Mouse (Mus musculus) kidney, embryonic 16.5 days (tissue): ENCODE results near the gene Clec16a. TPM values are rescaled to one million over a fixed set of nuclear protein-coding genes. Genes with fewer than 3 reads are reported as not detected.

ENCODE experiments used
- ATAC-seq: fragments of 200-750 bp; cut with Nextera tagmentation; 2 replicates; pipeline ENCODE4 v1.8.0; 2017; ENCODE audit warnings: moderate TSS enrichment; ENCODE audit not compliant: low FRiP score, low TSS enrichment
- H3K27ac ChIP-seq: fragments of 300-500 bp; sonication (generic); 2 replicates; pipeline ENCODE4 v1.5.1; 2014; ENCODE audit warnings: low read length
- H3K27me3 ChIP-seq: fragments of 300-500 bp; sonication (generic); 2 replicates; pipeline ENCODE4 v1.6.1; 2014; ENCODE audit warnings: low read length, control low read depth, mixed read lengths; ENCODE audit not compliant: insufficient read depth
- H3K36me3 ChIP-seq: fragments of 300-500 bp; sonication (generic); 2 replicates; pipeline ENCODE4 v1.6.1; 2014; ENCODE audit warnings: low read length, control low read depth, mixed read lengths; ENCODE audit not compliant: insufficient read depth
- H3K4me1 ChIP-seq: fragments of 300-500 bp; sonication (generic); 2 replicates; pipeline ENCODE4 v1.6.1; 2014; ENCODE audit warnings: low read length, control low read depth, mixed read lengths; ENCODE audit not compliant: insufficient read depth
- H3K4me2 ChIP-seq: fragments of 300-500 bp; sonication (generic); replicated peaks from 2 replicates; pipeline ENCODE4 v1.6.1; 2014; ENCODE audit warnings: low read depth, low read length
- H3K4me3 ChIP-seq: fragments of 300-500 bp; sonication (generic); 2 replicates; pipeline ENCODE4 v1.5.1; 2014; ENCODE audit warnings: mild to moderate bottlenecking, low read length
- H3K9ac ChIP-seq: fragments of 300-500 bp; sonication (generic); replicated peaks from 2 replicates; pipeline ENCODE4 v1.6.1; 2014; ENCODE audit warnings: low read length
- H3K9me3 ChIP-seq: fragments of 300-500 bp; sonication (generic); 2 replicates; pipeline ENCODE4 v1.6.1; 2016; ENCODE audit warnings: low read length, control low read depth
- WGBS: fragments of 180-500 bp; shearing (Covaris S2); extraction: QIAGEN DNeasy Blood & Tissue Kit; methylation state at CpG from one replicate; pipeline ENCODE4 v1.1.7; 2014; 5-methylcytosine and 5-hydroxymethylcytosine counted together
- polyA plus RNA-seq: library from polyadenylated mRNA; unstranded; fragments of >200 nt; fragmentation: Nextera tagmentation; extraction: Ambion mirVana; gene quantifications from 2 replicates; pipeline ENCODE4 v1.2.1, GENCODE M21; 2015

Gene Clec16a
- polyA plus RNA-seq, 1 experiment from 2014 or later, result 32.1 TPM

DNA sequence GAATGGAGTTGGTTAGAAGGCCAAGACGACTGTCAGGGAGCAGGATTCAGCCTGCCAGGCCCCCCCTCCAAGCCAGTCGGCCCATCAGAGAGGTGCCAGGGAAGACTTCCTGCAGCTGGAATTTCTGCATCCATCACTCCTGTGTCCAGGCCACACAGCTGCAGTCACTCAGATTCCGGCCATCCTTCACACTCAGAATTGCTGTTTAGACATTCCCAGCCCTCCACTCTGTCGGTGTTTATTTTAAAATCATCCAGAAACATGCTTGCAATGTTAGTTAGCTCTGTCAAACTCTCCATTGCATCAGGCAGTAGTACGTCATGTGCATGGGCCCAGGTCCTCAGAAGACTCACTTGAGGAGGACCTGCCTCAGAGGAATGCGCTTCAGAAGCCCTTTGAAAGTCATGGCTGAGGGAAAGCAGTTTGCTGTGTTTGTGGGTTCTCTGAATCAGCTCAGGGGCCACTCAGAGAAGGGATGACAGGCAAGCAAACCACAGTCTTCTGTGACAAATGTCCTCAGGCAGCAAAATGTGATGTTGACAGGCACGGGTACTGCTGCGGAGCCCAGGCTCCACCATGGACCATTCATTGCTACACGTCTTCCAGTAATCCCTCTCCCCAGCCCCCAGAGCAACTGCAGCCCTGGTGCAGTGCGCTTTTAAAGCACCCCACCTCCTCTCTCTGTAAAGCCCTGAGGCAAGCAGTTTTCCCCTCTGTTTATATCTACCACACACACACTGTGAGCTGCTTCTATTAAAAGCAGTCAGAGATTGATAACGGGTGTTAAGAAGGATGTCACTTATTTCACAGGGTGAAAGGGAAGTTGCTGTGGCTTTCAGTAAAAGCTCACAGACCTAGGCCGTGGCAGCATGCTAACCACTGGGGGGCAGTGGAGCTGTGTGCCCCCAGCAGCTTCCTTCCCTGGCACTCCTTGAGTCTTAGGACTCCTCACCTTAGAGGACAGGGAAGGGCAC lies 120.1 kb downstream of the Clec16a start:
- no peak overlapping the region for H3K9ac ChIP-seq
- no peaks in the 10 kb centered on the region for H3K9me3 ChIP-seq
- peak overlapping the region; percentile 26; the same call in 1 of the 2 replicates for H3K27ac ChIP-seq
- H3K27me3 ChIP-seq, result no peaks in the 10 kb centered on the region
- 46% methylated on average over 12 of the region's 12 CpGs for WGBS
- H3K4me3 ChIP-seq, result no peak overlapping the region
- H3K4me2 ChIP-seq, result no peak overlapping the region
- 0 out of 2 replicates have a peak, but pooled peaks cover 7% of the 10 kb centered on the region for H3K4me1 ChIP-seq
- no peaks in the 10 kb centered on the region for H3K36me3 ChIP-seq
- 0 out of 2 replicates have a peak, but pooled peaks have one; percentile 30 for ATAC-seq

DNA sequence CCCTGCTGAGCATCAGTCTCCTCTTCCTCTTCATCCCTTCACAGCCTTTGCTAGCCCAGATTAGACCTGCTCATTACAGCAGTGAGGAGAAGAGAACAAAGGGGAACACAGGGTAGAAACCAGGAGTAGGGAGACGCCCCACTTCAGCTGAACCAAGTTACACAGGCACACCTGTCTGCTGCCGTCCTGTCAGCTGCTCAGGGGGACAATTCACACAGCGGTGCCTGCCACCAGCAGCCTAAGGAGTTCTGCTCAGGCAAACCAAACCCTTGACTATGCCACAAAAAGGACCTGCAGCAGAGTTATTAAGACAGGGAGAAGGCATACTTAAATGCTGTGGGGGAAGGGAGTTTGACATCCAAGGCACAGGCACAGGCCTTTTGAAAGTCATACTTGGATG lies 121.6 kb downstream of the Clec16a start:
- H3K4me1 ChIP-seq, result 0 out of 2 replicates have a peak, but pooled peaks cover 7% of the 10 kb centered on the region
- no peaks in the 10 kb centered on the region for H3K9me3 ChIP-seq
- no peaks in the 10 kb centered on the region for H3K27me3 ChIP-seq
- H3K36me3 ChIP-seq, result no peaks in the 10 kb centered on the region
- H3K4me3 ChIP-seq, result no peak overlapping the region
- no peak overlapping the region for H3K4me2 ChIP-seq
- WGBS, result 85% methylated on average over 3 of the region's 3 CpGs
- ATAC-seq, result no peak
- no peak overlapping the region for H3K9ac ChIP-seq
- H3K27ac ChIP-seq, result no peak overlapping the region

DNA sequence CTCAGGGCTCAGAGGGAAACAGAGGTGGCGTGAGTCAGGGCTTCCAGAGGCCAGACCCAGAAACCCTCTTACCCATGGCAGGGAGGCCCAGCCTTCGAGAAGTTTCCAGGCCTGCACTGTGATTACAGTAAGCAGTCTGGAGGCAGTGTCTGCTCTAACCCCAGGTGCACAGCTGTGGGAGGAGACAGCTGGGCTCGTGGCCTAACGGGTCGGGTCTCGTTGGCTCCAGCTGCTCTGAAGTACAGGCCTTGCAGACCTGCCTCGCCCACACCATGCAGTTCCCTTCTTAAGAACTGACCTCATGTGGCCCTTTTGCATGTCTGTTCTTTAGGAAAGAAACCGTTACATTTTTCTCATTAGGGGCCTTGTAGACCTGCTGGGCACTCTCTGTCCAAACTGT lies 123.3 kb downstream of the Clec16a start:
- 0 out of 2 replicates have a peak, but pooled peaks cover 7% of the 10 kb centered on the region for H3K4me1 ChIP-seq
- WGBS, result 48% methylated on average over 8 of the region's 8 CpGs
- no peak for ATAC-seq
- no peak overlapping the region for H3K4me3 ChIP-seq
- no peak overlapping the region for H3K9ac ChIP-seq
- no peak overlapping the region for H3K27ac ChIP-seq
- no peak overlapping the region for H3K4me2 ChIP-seq
- no peaks in the 10 kb centered on the region for H3K36me3 ChIP-seq
- no peaks in the 10 kb centered on the region for H3K27me3 ChIP-seq
- H3K9me3 ChIP-seq, result no peaks in the 10 kb centered on the region

DNA sequence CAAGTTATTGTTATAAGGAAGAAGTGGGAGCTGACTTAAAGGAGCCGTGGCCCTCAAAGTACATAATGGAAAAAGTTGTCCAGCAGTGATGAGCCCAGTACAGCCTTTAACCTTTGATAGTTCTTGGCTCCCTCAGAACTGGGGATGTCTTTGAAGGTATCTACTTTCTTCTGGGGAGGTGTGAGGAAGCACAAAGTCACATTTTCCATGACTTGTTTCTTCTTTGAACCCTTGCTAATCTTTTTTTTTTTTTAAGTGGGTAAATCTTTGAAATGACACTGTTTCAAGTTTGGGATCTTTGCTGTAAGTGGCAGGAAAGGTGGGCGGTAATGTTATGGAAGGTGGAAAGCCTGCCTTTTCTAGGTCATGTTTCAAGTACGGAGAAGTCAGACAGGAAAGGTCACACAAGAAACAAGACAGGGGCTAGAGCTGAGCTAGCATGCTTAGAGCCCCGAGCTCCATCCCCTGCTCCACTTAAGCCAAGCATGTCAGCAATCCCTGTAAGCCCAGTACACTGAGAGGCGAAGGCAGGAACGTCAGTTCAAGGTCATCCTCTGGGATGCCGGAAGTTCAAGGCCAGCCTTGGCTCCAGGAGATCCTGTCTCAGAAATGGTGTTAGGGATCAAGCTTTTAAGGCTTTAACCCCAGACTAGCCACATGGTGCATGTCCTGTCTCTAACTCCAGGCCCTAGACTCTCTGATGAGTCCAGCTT lies 124.0 kb downstream of the Clec16a start:
- no peaks in the 10 kb centered on the region for H3K27me3 ChIP-seq
- H3K27ac ChIP-seq, result no peak overlapping the region
- H3K4me3 ChIP-seq, result no peak overlapping the region
- H3K9me3 ChIP-seq, result no peaks in the 10 kb centered on the region
- H3K4me2 ChIP-seq, result no peak overlapping the region
- 0 out of 2 replicates have a peak, but pooled peaks cover 7% of the 10 kb centered on the region for H3K4me1 ChIP-seq
- 63% methylated on average over 7 of the region's 7 CpGs for WGBS
- no peak overlapping the region for H3K9ac ChIP-seq
- no peaks in the 10 kb centered on the region for H3K36me3 ChIP-seq
- ATAC-seq, result no peak

DNA sequence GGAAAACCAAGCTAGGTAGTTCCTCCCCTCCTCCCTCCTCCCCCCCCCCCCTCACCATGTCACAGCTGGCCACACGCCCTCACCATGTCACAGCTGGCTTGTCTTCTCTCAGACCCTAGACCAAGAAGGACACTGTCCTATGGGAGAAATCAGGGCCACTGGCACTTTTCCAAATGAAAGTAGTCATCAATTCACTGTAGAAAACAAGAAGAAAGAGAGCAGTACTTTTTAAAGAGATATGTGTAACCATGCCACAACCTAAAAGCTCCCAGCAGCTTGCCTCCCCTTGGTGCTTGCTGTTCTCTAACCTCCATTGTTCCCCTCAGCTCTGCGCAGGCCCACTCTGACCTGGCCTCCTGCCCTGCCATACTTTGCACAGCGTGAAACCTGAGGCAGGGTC lies 124.8 kb downstream of the Clec16a start:
- 57% methylated on average over 3 of the region's 3 CpGs for WGBS

DNA sequence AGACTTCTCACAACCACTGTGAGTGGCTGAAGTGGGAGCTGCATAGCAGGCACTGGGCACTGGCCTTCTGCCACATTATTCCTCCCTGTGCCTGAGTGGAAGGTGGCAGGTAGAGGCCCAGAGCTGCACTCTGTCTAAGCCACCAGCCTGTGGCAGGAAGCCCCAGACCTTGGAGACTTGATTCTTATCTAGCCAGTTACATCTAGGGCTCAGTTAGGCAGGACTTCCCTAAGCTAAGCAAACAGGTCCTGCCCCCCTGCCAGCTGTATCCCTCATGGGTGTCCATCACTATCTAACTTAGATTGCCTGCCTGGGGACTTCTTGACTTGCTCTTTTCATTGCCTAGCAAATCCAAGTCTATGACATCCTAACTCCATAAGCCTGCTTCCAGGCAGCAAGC lies 127.4 kb downstream of the Clec16a start:
- H3K9ac ChIP-seq, result no peak overlapping the region
- no peaks in the 10 kb centered on the region for H3K36me3 ChIP-seq
- H3K4me2 ChIP-seq, result no peak overlapping the region
- H3K4me1 ChIP-seq, result peaks cover 10% of the 10 kb centered on the region
- H3K9me3 ChIP-seq, result no peaks in the 10 kb centered on the region
- no peaks in the 10 kb centered on the region for H3K27me3 ChIP-seq
- ATAC-seq, result peak; percentile 32; the same call in 1 of the 2 replicates
- H3K27ac ChIP-seq, result no peak overlapping the region
- no peak overlapping the region for H3K4me3 ChIP-seq

More for the DNA sequence above, 124.8 kb downstream of the Clec16a start:
- no peak overlapping the region for H3K27ac ChIP-seq
- H3K4me2 ChIP-seq, result no peak overlapping the region
- H3K36me3 ChIP-seq, result no peaks in the 10 kb centered on the region
- H3K4me3 ChIP-seq, result no peak overlapping the region
- H3K9ac ChIP-seq, result no peak overlapping the region
- no peak for ATAC-seq
- no peaks in the 10 kb centered on the region for H3K27me3 ChIP-seq
- H3K9me3 ChIP-seq, result no peaks in the 10 kb centered on the region
- 0 out of 2 replicates have a peak, but pooled peaks cover 7% of the 10 kb centered on the region for H3K4me1 ChIP-seq

DNA sequence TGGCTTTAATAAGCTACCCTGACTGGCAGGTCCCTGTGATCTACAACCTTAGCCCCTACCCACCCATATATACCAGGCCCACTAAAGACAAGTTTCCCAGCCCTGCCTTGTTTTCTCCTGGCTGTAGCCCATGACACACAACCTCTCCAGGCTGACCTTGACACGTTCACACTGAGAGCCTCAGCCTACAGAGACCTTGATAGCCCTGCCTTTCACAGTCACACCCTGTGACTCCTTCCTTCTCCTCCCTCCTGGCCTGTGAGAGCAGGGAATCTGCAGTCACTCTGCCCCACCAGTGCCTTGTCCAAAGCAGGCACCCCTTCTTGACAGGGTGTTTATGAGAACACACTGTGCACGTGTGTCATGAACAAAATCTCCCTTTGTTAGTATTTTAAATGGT lies 128.9 kb downstream of the Clec16a start:
- WGBS, result 56% methylated on average over 2 of the region's 2 CpGs
- Histone ChIP-seq H3K27ac (no peak overlapping the region), H3K9ac (no peak overlapping the region), H3K4me1 (peaks cover 10% of the 10 kb centered on the region), H3K27me3 (no peaks in the 10 kb centered on the region), H3K4me3 (no peak overlapping the region), H3K4me2 (no peak overlapping the region), H3K9me3 (no peaks in the 10 kb centered on the region), H3K36me3 (no peaks in the 10 kb centered on the region)
- no peak for ATAC-seq

DNA sequence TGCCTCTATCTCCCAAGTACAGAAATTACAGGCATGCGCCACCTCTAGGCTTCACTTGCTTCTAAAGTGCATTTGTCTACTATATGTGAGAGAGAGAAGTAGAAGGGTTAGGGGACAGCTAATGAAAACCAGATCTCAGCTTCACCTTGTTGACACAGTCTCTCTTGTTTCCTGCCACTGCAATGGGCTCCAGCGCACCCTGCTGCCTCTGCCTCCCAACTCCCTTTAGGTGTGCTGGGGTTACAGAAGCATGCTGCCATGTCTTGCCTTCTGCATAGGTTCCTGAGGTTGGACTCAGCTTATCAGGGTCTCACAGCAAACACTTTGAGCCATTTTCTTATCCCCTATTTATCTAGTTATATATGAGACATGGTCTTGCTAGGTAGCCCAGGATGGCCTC lies 129.8 kb downstream of the Clec16a start:
- Histone ChIP-seq H3K27me3 (no peaks in the 10 kb centered on the region), H3K4me2 (no peak overlapping the region), H3K4me3 (no peak overlapping the region), H3K4me1 (peaks cover 10% of the 10 kb centered on the region), H3K27ac (no peak overlapping the region), H3K9ac (no peak overlapping the region), H3K36me3 (no peaks in the 10 kb centered on the region), H3K9me3 (no peaks in the 10 kb centered on the region)
- WGBS, result 83% methylated on average over 2 of the region's 2 CpGs
- no peak for ATAC-seq

DNA sequence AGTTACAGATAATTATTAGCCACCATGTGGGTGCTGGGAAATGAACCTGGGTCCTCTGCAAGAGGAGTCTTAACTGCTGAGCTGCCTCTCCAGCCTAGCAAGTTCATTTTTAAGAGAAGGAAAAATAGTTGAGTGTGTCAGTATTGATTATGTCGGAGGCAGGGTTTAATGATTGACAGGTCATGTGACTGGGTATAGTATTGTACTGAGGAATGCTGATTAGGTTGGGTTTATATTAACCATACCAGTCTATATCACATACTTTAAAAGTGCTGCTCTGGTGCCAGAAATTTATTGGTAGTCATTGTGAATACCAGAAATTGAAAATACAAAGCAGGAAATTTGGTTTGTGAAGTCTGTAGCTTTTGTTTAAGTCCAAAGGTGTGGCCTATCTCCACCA lies 130.5 kb downstream of the Clec16a start:
- 66% methylated on average over 1 of the region's 1 CpGs for WGBS
- Histone ChIP-seq H3K27ac (peak overlapping the region; percentile 37; the same call in 1 of the 2 replicates), H3K4me2 (no peak overlapping the region), H3K4me1 (peaks cover 10% of the 10 kb centered on the region), H3K4me3 (no peak overlapping the region), H3K36me3 (no peaks in the 10 kb centered on the region), H3K9ac (no peak overlapping the region), H3K9me3 (no peaks in the 10 kb centered on the region), H3K27me3 (no peaks in the 10 kb centered on the region)
- ATAC-seq, result no peak
